Mouse (Mus musculus): ENCODE measurements around the gene Tenm3. TPM values are rescaled to one million over a fixed set of nuclear protein-coding genes. Genes with fewer than 3 reads are reported as not detected.

Tenm3 gene
- polyA plus RNA-seq, 1 experiment from 2014 or later: 43.7 TPM

DNA sequence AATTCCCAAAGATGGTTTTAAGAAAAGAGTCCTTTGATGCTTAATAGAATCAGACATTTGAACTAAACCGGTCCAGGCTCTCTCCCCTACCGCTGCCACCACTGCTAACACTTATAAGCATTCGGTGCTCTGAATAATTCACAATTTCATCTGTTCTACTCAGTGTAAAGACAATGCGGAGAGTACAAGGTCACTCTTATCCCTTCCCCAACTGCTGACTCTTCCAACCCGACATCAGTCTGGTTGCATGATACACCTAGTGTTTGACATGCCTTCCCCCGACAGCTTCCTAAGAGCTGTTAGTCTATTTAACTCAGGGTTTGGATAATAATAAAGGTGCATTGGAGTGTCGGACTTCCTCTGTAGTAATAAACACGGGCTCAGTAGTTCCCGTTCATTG, 128.1 kb downstream of the Tenm3 start:
- 81% methylated on average over 9 of the region's 9 CpGs for WGBS
- H3K4me2 ChIP-seq (replicated peaks): no peak overlapping the region
- no peaks in the 10 kb centered on the region for H3K4me1 ChIP-seq (replicated peaks; ENCODE audit: control insufficient read depth, insufficient read depth, low read length)
- H3K36me3 ChIP-seq (replicated peaks; ENCODE audit: control insufficient read depth, insufficient read depth): no peaks in the 10 kb centered on the region
- H3K9me3 ChIP-seq (ENCODE audit: control insufficient read depth, low read length): 0 out of 2 replicates have a peak, but pooled peaks cover 4% of the 10 kb centered on the region
- no peak overlapping the region for H3K4me3 ChIP-seq (replicated peaks; ENCODE audit: low read length)
- DNase-seq (ENCODE audit: low spot score) (no peak), ATAC-seq (ENCODE audit: low FRiP score) (no peak)
- H3K9ac ChIP-seq: no peak overlapping the region
- no peaks in the 10 kb centered on the region for H3K27me3 ChIP-seq (ENCODE audit: control insufficient read depth, insufficient read depth, low read length)
- no peak overlapping the region for H3K27ac ChIP-seq

DNA sequence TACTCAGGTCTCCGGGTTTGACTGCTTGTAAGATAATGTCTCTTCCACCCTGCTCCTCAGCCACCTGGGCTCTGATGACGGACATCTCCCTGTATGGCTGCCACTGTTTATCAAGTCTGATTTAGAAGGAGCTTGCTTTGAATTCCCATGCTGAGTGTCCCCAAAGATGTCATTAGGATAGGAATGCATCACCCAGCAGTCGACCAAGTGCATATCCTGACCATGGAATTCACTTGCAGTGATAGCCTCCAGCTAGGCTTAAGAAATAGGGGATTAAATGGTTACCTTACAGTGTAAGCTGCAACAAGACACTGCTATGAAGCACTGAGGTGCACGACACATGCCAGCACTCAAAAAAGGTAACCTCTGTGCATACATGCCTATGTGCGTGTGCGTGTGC, 137.1 kb downstream of the Tenm3 start:
- DNase-seq (ENCODE audit: low spot score) (no peak), ATAC-seq (ENCODE audit: low FRiP score) (no peak)
- no peak overlapping the region for H3K4me2 ChIP-seq (replicated peaks)
- no peaks in the 10 kb centered on the region for H3K27me3 ChIP-seq (ENCODE audit: control insufficient read depth, insufficient read depth, low read length)
- H3K4me1 ChIP-seq (replicated peaks; ENCODE audit: control insufficient read depth, insufficient read depth, low read length): no peaks in the 10 kb centered on the region; the same call in 1 of the 2 replicates
- 0 out of 2 replicates have a peak, but pooled peaks cover 4% of the 10 kb centered on the region for H3K9me3 ChIP-seq (ENCODE audit: control insufficient read depth, low read length)
- no peak overlapping the region for H3K27ac ChIP-seq
- WGBS: 83% methylated on average over 6 of the region's 6 CpGs
- no peaks in the 10 kb centered on the region for H3K36me3 ChIP-seq (replicated peaks; ENCODE audit: control insufficient read depth, insufficient read depth)
- no peak overlapping the region for H3K4me3 ChIP-seq (replicated peaks; ENCODE audit: low read length)
- no peak overlapping the region for H3K9ac ChIP-seq

DNA sequence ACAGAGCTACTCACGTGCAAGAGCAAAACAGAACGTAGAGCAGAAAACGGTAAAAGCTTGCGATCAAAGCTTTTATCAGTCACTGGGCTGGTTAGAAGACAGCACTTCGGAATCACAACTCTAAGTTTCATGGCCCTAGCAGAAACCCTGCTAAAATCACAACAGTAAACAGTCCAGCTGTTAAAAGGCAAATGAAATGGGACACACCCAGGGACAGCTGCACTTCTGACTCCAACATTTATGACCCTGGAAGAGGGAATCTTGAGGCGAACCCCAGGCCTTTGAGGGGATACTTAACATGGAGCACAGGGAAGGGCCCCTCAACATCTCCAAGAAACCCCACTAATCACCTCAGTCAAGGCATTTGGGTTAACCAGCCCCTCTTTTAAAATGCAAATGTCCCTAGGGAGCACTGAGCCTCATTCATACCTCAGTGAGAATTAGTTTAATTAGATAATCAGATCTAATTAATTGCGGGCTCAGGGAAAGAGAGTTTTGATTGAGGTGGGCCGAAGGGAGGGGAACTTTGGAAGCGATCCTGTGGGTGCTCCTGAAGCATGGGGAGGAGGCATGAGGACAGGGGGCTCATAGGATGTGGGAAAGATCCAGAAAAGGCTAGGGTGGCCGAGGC, 138.8 kb downstream of the Tenm3 start:
- Histone ChIP-seq H3K9me3 (ENCODE audit: control insufficient read depth, low read length) (no peaks in the 10 kb centered on the region), H3K27ac (no peak overlapping the region), H3K4me3 (replicated peaks; ENCODE audit: low read length) (no peak overlapping the region), H3K27me3 (ENCODE audit: control insufficient read depth, insufficient read depth, low read length) (no peaks in the 10 kb centered on the region), H3K4me2 (replicated peaks) (no peak overlapping the region), H3K9ac (no peak overlapping the region), H3K4me1 (replicated peaks; ENCODE audit: control insufficient read depth, insufficient read depth, low read length) (no peaks in the 10 kb centered on the region; the same call in 1 of the 2 replicates), H3K36me3 (replicated peaks; ENCODE audit: control insufficient read depth, insufficient read depth) (no peaks in the 10 kb centered on the region)
- 88% methylated on average over 10 of the region's 10 CpGs for WGBS
- ATAC-seq (ENCODE audit: low FRiP score) (no peak), DNase-seq (ENCODE audit: low spot score) (no peak)

DNA sequence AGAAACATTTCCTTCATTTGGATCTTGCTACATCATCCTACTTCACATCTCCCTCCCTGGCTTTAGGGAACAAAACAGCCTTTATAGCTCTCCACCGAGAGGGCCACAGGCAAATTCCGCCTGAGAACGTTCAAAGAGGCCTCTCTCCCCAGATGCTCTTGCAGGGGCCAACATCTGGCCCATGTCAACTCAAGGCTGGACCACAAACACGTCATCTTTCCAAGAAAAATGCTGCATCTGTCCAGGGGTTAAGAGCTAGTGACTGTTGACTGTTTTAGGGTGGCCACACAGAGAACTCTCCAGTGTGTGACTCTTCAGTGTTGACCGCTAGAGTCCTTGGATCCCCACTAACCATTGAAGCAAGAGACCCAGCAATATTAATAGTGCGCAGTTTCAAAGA, 139.3 kb downstream of the Tenm3 start:
- Histone ChIP-seq H3K4me3 (replicated peaks; ENCODE audit: low read length) (no peak overlapping the region), H3K9me3 (ENCODE audit: control insufficient read depth, low read length) (no peaks in the 10 kb centered on the region), H3K27me3 (ENCODE audit: control insufficient read depth, insufficient read depth, low read length) (no peaks in the 10 kb centered on the region), H3K4me2 (replicated peaks) (no peak overlapping the region), H3K36me3 (replicated peaks; ENCODE audit: control insufficient read depth, insufficient read depth) (no peaks in the 10 kb centered on the region), H3K9ac (no peak overlapping the region), H3K4me1 (replicated peaks; ENCODE audit: control insufficient read depth, insufficient read depth, low read length) (no peaks in the 10 kb centered on the region; the same call in 1 of the 2 replicates), H3K27ac (no peak overlapping the region)
- no peak for ATAC-seq (ENCODE audit: low FRiP score)
- 85% methylated on average over 6 of the region's 6 CpGs for WGBS
- no peak for DNase-seq (ENCODE audit: low spot score)

GRCm38 (mm10) chr8:48690665-48691395, 152.9 kb downstream of the Tenm3 start:
- Histone ChIP-seq H3K27ac (no peak overlapping the region), H3K36me3 (replicated peaks; ENCODE audit: control insufficient read depth, insufficient read depth) (no peaks in the 10 kb centered on the region), H3K9me3 (ENCODE audit: control insufficient read depth, low read length) (no peaks in the 10 kb centered on the region), H3K9ac (no peak overlapping the region), H3K4me2 (replicated peaks) (no peak overlapping the region), H3K27me3 (ENCODE audit: control insufficient read depth, insufficient read depth, low read length) (no peaks in the 10 kb centered on the region), H3K4me1 (replicated peaks; ENCODE audit: control insufficient read depth, insufficient read depth, low read length) (0 out of 2 replicates have a peak, but pooled peaks cover 8% of the 10 kb centered on the region), H3K4me3 (replicated peaks; ENCODE audit: low read length) (no peak overlapping the region)
- ATAC-seq (ENCODE audit: low FRiP score) (no peak; the same call in 1 of the 2 replicates), DNase-seq (ENCODE audit: low spot score) (peak; percentile 48)
- 63% methylated on average over 10 of the region's 10 CpGs for WGBS

- H3K36me3 ChIP-seq (replicated peaks; ENCODE audit: control insufficient read depth, insufficient read depth): no peaks in the 10 kb centered on the region
- no peak overlapping the region for H3K27ac ChIP-seq
- H3K4me1 ChIP-seq (replicated peaks; ENCODE audit: control insufficient read depth, insufficient read depth, low read length): 0 out of 2 replicates have a peak, but pooled peaks cover 8% of the 10 kb centered on the region
- 88% methylated on average over 4 of the region's 4 CpGs for WGBS
- no peak overlapping the region for H3K9ac ChIP-seq
- no peak for ATAC-seq (ENCODE audit: low FRiP score)
- no peaks in the 10 kb centered on the region for H3K9me3 ChIP-seq (ENCODE audit: control insufficient read depth, low read length)
- no peak for DNase-seq (ENCODE audit: low spot score)
- no peak overlapping the region for H3K4me2 ChIP-seq (replicated peaks)
- H3K4me3 ChIP-seq (replicated peaks; ENCODE audit: low read length): no peak overlapping the region
- no peaks in the 10 kb centered on the region for H3K27me3 ChIP-seq (ENCODE audit: control insufficient read depth, insufficient read depth, low read length)
These were observed 155.0 kb downstream of the Tenm3 start for GRCm38 (mm10) chr8:48688706-48689105.

DNA sequence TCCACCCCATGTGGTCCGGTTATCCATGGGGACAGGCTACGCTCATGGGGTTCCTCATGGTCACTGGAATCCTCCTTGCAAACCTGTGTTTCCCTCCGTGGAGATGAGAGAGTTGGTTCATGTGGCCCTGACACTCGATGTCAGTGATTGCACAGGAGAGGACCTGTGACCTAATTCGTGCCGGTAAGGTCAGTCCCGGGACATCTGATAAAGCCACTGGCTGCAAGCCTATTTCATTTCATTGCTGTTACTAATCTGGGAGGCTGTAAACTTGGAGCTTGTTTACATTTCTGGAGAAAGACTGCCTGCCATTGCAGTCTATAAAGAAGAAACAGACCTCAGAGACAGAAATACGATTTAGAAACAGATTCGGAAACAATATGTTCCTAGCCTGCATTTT, 155.6 kb downstream of the Tenm3 start:
- Histone ChIP-seq H3K9me3 (ENCODE audit: control insufficient read depth, low read length) (no peaks in the 10 kb centered on the region), H3K9ac (no peak overlapping the region), H3K4me1 (replicated peaks; ENCODE audit: control insufficient read depth, insufficient read depth, low read length) (0 out of 2 replicates have a peak, but pooled peaks cover 8% of the 10 kb centered on the region), H3K27ac (no peak overlapping the region), H3K4me2 (replicated peaks) (no peak overlapping the region), H3K27me3 (ENCODE audit: control insufficient read depth, insufficient read depth, low read length) (no peaks in the 10 kb centered on the region), H3K4me3 (replicated peaks; ENCODE audit: low read length) (no peak overlapping the region), H3K36me3 (replicated peaks; ENCODE audit: control insufficient read depth, insufficient read depth) (no peaks in the 10 kb centered on the region)
- DNase-seq (ENCODE audit: low spot score) (no peak), ATAC-seq (ENCODE audit: low FRiP score) (no peak)
- WGBS: 84% methylated on average over 9 of the region's 9 CpGs

DNA sequence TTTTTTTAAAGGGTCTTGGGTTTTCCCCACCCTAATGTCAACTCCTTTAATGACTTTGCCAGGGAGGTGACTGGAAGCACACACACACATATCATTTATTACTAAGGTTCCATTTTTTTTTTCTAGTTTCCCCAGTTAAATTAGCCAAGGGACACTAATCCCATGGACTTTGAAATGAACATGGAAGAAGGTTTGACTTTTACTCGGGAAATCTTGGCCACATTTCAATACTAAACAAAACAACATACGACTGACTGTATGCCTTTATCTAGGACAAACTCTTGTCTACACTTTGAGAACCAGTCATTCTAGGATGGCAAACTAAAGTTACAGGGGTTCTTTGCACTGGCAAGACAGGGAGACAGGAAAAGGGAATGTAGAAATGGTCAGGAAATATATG, 170.3 kb downstream of the Tenm3 start:
- 83% methylated on average over 2 of the region's 2 CpGs for WGBS
- no peak for ATAC-seq (ENCODE audit: low FRiP score)
- no peak overlapping the region for H3K27ac ChIP-seq

DNA sequence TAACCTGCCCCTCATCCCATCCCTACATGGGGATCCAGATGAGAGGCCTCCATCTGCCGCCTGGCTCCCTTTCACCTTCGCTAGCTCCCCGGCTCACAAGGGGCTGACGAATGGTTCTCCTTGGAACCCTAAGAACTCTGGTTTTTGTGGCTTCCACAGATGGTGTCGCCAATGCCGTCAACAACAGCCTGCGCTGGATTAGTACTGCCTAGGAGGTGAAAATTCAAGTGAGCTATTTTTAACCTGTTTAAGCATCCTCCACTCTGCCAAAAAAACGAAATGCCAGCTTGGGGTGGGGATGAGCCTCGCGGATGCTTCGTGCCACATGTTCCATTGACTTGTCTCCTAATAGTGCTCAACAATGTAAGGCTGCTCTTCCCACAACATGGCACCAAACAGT, 171.3 kb downstream of the Tenm3 start:
- H3K4me3 ChIP-seq (replicated peaks; ENCODE audit: low read length): no peak overlapping the region
- no peak overlapping the region for H3K4me2 ChIP-seq (replicated peaks)
- DNase-seq (ENCODE audit: low spot score) (no peak), ATAC-seq (ENCODE audit: low FRiP score) (no peak)
- H3K27me3 ChIP-seq (ENCODE audit: control insufficient read depth, insufficient read depth, low read length): no peaks in the 10 kb centered on the region
- no peak overlapping the region for H3K27ac ChIP-seq
- no peaks in the 10 kb centered on the region for H3K36me3 ChIP-seq (replicated peaks; ENCODE audit: control insufficient read depth, insufficient read depth)
- no peak overlapping the region for H3K9ac ChIP-seq
- WGBS: 89% methylated on average over 11 of the region's 11 CpGs
- no peaks in the 10 kb centered on the region for H3K4me1 ChIP-seq (replicated peaks; ENCODE audit: control insufficient read depth, insufficient read depth, low read length)
- H3K9me3 ChIP-seq (ENCODE audit: control insufficient read depth, low read length): no peaks in the 10 kb centered on the region

More for the DNA sequence above, 170.3 kb downstream of the Tenm3 start:
- no peaks in the 10 kb centered on the region for H3K36me3 ChIP-seq (replicated peaks; ENCODE audit: control insufficient read depth, insufficient read depth)
- no peak overlapping the region for H3K4me3 ChIP-seq (replicated peaks; ENCODE audit: low read length)
- H3K27me3 ChIP-seq (ENCODE audit: control insufficient read depth, insufficient read depth, low read length): no peaks in the 10 kb centered on the region
- DNase-seq (ENCODE audit: low spot score): no peak
- no peak overlapping the region for H3K4me2 ChIP-seq (replicated peaks)
- H3K4me1 ChIP-seq (replicated peaks; ENCODE audit: control insufficient read depth, insufficient read depth, low read length): no peaks in the 10 kb centered on the region
- H3K9me3 ChIP-seq (ENCODE audit: control insufficient read depth, low read length): no peaks in the 10 kb centered on the region
- H3K9ac ChIP-seq: no peak overlapping the region

Data from hindbrain, embryonic 14.5 days (tissue).